Mouse (Mus musculus): ENCODE measurements at regions not wholly inside any gene's neighbourhood (a gene's known extent, or its start where the extent isn't known, plus 50 kb on each side); places are given as distances from the start of the nearest gene placed in this dataset.

DNA sequence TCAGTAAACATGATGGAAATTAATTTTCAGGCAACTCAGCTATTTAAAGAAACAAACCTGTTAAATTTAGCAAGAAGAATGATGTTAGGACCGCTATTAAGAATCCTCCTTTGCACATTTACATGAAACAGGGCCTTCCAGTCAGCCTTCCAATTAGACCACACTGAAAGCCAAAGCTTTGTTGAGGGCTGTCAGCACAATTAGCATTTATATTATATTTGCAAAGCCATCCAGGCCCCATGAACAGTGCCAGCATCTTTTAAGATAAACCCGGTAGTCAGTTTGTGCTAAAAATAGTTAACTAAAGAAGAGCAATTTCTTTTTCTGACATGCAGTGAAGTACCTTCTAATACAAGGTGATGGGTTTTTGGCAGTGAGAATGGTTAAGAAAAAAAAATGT, 495.1 kb downstream of the Kcna4 start:
- DNase-seq (ENCODE audit: low spot score, missing footprints): no peak

DNA sequence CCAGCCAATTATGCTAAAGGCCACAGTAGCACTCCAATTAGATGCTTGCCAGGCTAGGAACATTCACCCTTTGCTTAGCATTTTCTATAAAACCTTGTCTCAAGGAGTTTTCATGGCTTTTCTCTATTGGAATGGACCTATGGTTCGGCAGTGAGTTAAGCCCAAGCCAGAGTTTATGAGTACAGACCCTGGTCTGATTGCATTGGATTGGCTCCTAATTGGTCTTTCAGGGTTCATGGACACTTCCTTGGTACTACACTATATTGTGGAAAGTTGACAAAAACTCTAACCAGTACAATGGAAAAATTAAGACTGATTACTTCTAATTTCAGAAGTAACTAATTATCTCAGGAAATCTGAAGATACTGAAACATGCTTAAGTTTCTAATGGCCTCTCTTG, 506.5 kb downstream of the Kcna4 start:
- H3K27me3 ChIP-seq (ENCODE audit: control insufficient read depth, insufficient read depth, low read length): no peaks in the 10 kb centered on the region
- no peak overlapping the region for H3K4me2 ChIP-seq
- no peak for DNase-seq (ENCODE audit: low spot score, missing footprints)
- ATAC-seq (ENCODE audit: low FRiP score): no peak
- no peaks in the 10 kb centered on the region for H3K36me3 ChIP-seq (ENCODE audit: control insufficient read depth, insufficient read depth, low read length)
- H3K9ac ChIP-seq (ENCODE audit: low read length): no peak overlapping the region
- H3K9me3 ChIP-seq (ENCODE audit: control insufficient read depth, low read length): no peaks in the 10 kb centered on the region
- H3K4me3 ChIP-seq (ENCODE audit: low read depth, low read length): no peak overlapping the region
- H3K27ac ChIP-seq (ENCODE audit: low read depth, low read length): no peak overlapping the region
- 91% methylated on average over 1 of the region's 1 CpGs for WGBS
- H3K4me1 ChIP-seq (ENCODE audit: control insufficient read depth, insufficient read depth, low read length): no peaks in the 10 kb centered on the region

More for the DNA sequence above, 495.1 kb downstream of the Kcna4 start:
- whole genome bisulfite sequencing: 64% methylated on average over 2 of the region's 2 CpGs
- H3K27ac ChIP-seq (ENCODE audit: low read depth, low read length): no peak overlapping the region
- no peak overlapping the region for H3K4me2 ChIP-seq
- H3K4me3 ChIP-seq (ENCODE audit: low read depth, low read length): no peak overlapping the region
- 0 out of 2 replicates have a peak, but pooled peaks have one; percentile 50 for ATAC-seq (ENCODE audit: low FRiP score)
- no peaks in the 10 kb centered on the region for H3K36me3 ChIP-seq (ENCODE audit: control insufficient read depth, insufficient read depth, low read length)
- no peaks in the 10 kb centered on the region for H3K9me3 ChIP-seq (ENCODE audit: control insufficient read depth, low read length)
- H3K4me1 ChIP-seq (ENCODE audit: control insufficient read depth, insufficient read depth, low read length): no peaks in the 10 kb centered on the region
- no peak overlapping the region for H3K9ac ChIP-seq (ENCODE audit: low read length)
- H3K27me3 ChIP-seq (ENCODE audit: control insufficient read depth, insufficient read depth, low read length): no peaks in the 10 kb centered on the region

DNA sequence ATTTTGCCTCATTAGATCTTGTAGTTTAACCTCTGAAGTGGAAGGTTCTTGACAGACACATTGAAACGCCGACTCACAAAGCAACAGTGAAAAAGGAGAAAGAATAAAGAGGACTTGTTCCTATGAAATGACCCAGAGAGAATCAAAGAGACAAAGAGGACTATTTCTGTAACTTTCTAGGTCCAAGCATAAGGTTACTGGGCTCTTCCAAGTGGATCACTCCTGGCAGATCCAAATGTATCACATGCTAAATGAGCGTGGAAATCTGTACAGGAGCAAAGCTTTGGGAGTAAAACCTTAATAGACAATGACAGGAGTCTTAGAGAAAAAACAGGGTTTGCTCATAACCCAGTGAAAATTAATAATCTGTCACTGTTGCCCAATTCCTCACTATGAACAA, 522.8 kb downstream of the Kcna4 start:
- Histone ChIP-seq H3K4me1 (ENCODE audit: control insufficient read depth, insufficient read depth, low read length) (no peaks in the 10 kb centered on the region), H3K36me3 (ENCODE audit: control insufficient read depth, insufficient read depth, low read length) (no peaks in the 10 kb centered on the region), H3K27me3 (ENCODE audit: control insufficient read depth, insufficient read depth, low read length) (no peaks in the 10 kb centered on the region), H3K9ac (ENCODE audit: low read length) (no peak overlapping the region), H3K9me3 (ENCODE audit: control insufficient read depth, low read length) (no peaks in the 10 kb centered on the region), H3K27ac (ENCODE audit: low read depth, low read length) (no peak overlapping the region), H3K4me3 (ENCODE audit: low read depth, low read length) (no peak overlapping the region), H3K4me2 (no peak overlapping the region)
- DNase-seq (ENCODE audit: low spot score, missing footprints): no peak
- WGBS: 46% methylated on average over 3 of the region's 3 CpGs
- no peak for ATAC-seq (ENCODE audit: low FRiP score)

DNA sequence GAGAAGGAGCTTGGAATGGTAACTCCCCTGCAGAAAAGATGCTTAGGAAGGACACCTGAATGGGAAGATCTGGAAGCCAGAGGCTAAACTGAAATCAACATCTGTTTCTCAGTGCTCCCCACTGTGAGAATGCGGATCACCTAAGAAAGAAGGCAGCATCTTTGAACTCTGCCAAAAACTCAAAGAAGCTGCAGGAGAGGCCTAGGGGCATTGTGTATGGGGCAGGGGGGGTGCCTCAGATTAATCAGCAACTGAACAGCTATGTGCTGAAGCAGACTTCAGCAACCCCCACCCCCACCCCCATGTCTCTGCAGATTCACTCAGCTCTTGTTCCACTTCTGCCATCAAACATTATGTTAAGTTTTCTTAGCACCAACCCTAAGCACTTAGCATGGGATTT, 523.6 kb downstream of the Kcna4 start:
- Histone ChIP-seq H3K36me3 (ENCODE audit: control insufficient read depth, insufficient read depth, low read length) (no peaks in the 10 kb centered on the region), H3K4me1 (ENCODE audit: control insufficient read depth, insufficient read depth, low read length) (no peaks in the 10 kb centered on the region), H3K4me2 (no peak overlapping the region), H3K4me3 (ENCODE audit: low read depth, low read length) (no peak overlapping the region), H3K27me3 (ENCODE audit: control insufficient read depth, insufficient read depth, low read length) (no peaks in the 10 kb centered on the region), H3K9me3 (ENCODE audit: control insufficient read depth, low read length) (no peaks in the 10 kb centered on the region), H3K27ac (ENCODE audit: low read depth, low read length) (no peak overlapping the region), H3K9ac (ENCODE audit: low read length) (no peak overlapping the region)
- DNase-seq (ENCODE audit: low spot score, missing footprints) (no peak), ATAC-seq (ENCODE audit: low FRiP score) (peak; percentile 48; the same call in 1 of the 2 replicates)
- WGBS: 15% methylated on average over 1 of the region's 1 CpGs

All from midbrain, embryonic 11.5 days (tissue).